Mouse (Mus musculus) CH12.LX (cell line): ENCODE results near the gene Usp6nl. TPM values are rescaled to one million over a fixed set of nuclear protein-coding genes. Genes with fewer than 3 reads are reported as not detected.

ENCODE experiments used
- DNase-seq: peaks from one replicate; pipeline ENCODE4 v3.0.0-alpha.2; 2013; ENCODE audit errors: extremely low read depth
- H3K27ac ChIP-seq: 2 replicates; pipeline ENCODE4 v1.5.1; 2012; ENCODE audit warnings: low read depth, mild to moderate bottlenecking, control low read depth, moderate library complexity; ENCODE audit not compliant: insufficient read depth
- H3K27me3 ChIP-seq: replicated peaks from 2 replicates; pipeline ENCODE3; 2012; ENCODE audit warnings: inconsistent platforms
- H3K36me3 ChIP-seq, 2 experiments: replicated peaks in 1 of 2; 2 replicates each; pipeline versions ENCODE3 to v1.6.1; 2012; ENCODE audit warnings: inconsistent platforms in 1 of 2, low read length in 1 of 2, mild to moderate bottlenecking in 1 of 2, mixed read lengths in 1 of 2, moderate library complexity in 1 of 2; ENCODE audit not compliant: control insufficient read depth in 1 of 2, insufficient read depth in 1 of 2
- H3K4me1 ChIP-seq, 2 experiments: 2 replicates each; pipeline ENCODE4 v1.6.1; 2012; ENCODE audit warnings: inconsistent platforms in 1 of 2, moderate library complexity in 1 of 2; ENCODE audit not compliant: insufficient read depth in 2 of 2, control insufficient read depth in 1 of 2
- H3K4me2 ChIP-seq: 2 replicates; pipeline ENCODE4 v1.6.1; 2012; ENCODE audit warnings: low read depth, mild to moderate bottlenecking, control low read depth; ENCODE audit not compliant: poor library complexity, insufficient read depth, severe bottlenecking
- H3K4me3 ChIP-seq, 3 experiments: fragments of 150-350 bp in 1 of 3; sonication (generic) in 1 of 3; replicated peaks in 1 of 3; 2 replicates each; pipeline versions ENCODE3 to v1.5.1; 2011 to 2012; ENCODE audit warnings: low read depth in 2 of 3, low read length in 2 of 3, mild to moderate bottlenecking in 2 of 3, moderate library complexity in 2 of 3, control low read depth in 1 of 3, improper control_type of control experiment in 1 of 3, inconsistent platforms in 1 of 3, mixed read lengths in 1 of 3; ENCODE audit not compliant: poor library complexity in 1 of 3
- H3K79me2 ChIP-seq: replicated peaks from 2 replicates; pipeline ENCODE4 v1.6.1; 2012; ENCODE audit warnings: mild to moderate bottlenecking, moderate library complexity; ENCODE audit not compliant: control insufficient read depth, poor library complexity, insufficient read depth, severe bottlenecking; ENCODE audit errors: extremely low read depth
- H3K9ac ChIP-seq: 2 replicates; pipeline ENCODE4 v1.6.1; 2012; ENCODE audit warnings: low read depth, mild to moderate bottlenecking, control low read depth, moderate library complexity; ENCODE audit not compliant: insufficient read depth
- H3K9me3 ChIP-seq: replicated peaks from 2 replicates; pipeline ENCODE3; 2012; ENCODE audit warnings: low read length, inconsistent platforms, mixed read lengths
- CTCF ChIP-seq, 2 experiments: IDR thresholded peaks in 1 of 2; conservative IDR thresholded peaks in 1 of 2; 2 replicates each; pipeline ENCODE4 v1.5.1; 2011 to 2012; ENCODE audit warnings: low read depth in 2 of 2, low read length in 2 of 2, improper control_type of control experiment in 1 of 2, inconsistent platforms in 1 of 2, mild to moderate bottlenecking in 1 of 2, moderate library complexity in 1 of 2
- ELF1 ChIP-seq: IDR thresholded peaks from 2 replicates; pipeline ENCODE4 v1.6.1; 2014; ENCODE audit warnings: low read depth, mild to moderate bottlenecking, inconsistent platforms, low read length, improper control_type of control experiment
- EP300 ChIP-seq: IDR thresholded peaks from 2 replicates; pipeline ENCODE4 v1.6.1; 2011; ENCODE audit warnings: low read length, improper control_type of control experiment
- ETS1 ChIP-seq: conservative IDR thresholded peaks from 2 replicates; pipeline ENCODE4 v1.6.1; 2012; ENCODE audit warnings: low read depth, mild to moderate bottlenecking, inconsistent platforms, low read length, improper control_type of control experiment, moderate library complexity
- GABPA ChIP-seq: IDR thresholded peaks from 2 replicates; pipeline ENCODE4 v1.6.1; 2012; ENCODE audit warnings: low read depth, low read length, improper control_type of control experiment, inconsistent platforms; ENCODE audit not compliant: insufficient replicate concordance
- HCFC1 ChIP-seq: IDR thresholded peaks from 2 replicates; pipeline ENCODE4 v1.6.1; 2012; ENCODE audit warnings: low read depth, mild to moderate bottlenecking, inconsistent platforms, low read length, improper control_type of control experiment
- IRF4 ChIP-seq: IDR thresholded peaks from 2 replicates; pipeline ENCODE4 v1.6.1; 2014; ENCODE audit warnings: low read depth, mild to moderate bottlenecking, inconsistent platforms, low read length, improper control_type of control experiment
- MAX ChIP-seq: IDR thresholded peaks from 2 replicates; pipeline ENCODE4 v1.6.1; 2011; ENCODE audit warnings: low read length, improper control_type of control experiment
- PAX5 ChIP-seq: IDR thresholded peaks from 2 replicates; pipeline ENCODE4 v1.6.1; 2012; ENCODE audit warnings: low read length, inconsistent platforms, mixed read lengths
- POLR2AphosphoS2 ChIP-seq: IDR thresholded peaks from 2 replicates; pipeline ENCODE4 v1.6.1; 2011; ENCODE audit warnings: low read depth, low read length, improper control_type of control experiment
- RAD21 ChIP-seq: IDR thresholded peaks from 2 replicates; pipeline ENCODE4 v1.6.1; 2011; ENCODE audit warnings: low read depth, mild to moderate bottlenecking, low read length, improper control_type of control experiment, moderate library complexity
- SIN3A ChIP-seq: IDR thresholded peaks from 2 replicates; pipeline ENCODE4 v1.6.1; 2012; ENCODE audit warnings: low read length, improper control_type of control experiment, inconsistent platforms
- USF1 ChIP-seq: IDR thresholded peaks from 2 replicates; pipeline ENCODE4 v1.6.1; 2014; ENCODE audit warnings: low read depth, mild to moderate bottlenecking, inconsistent platforms, low read length, improper control_type of control experiment
- ZC3H11A ChIP-seq: IDR thresholded peaks from 2 replicates; pipeline ENCODE4 v1.6.1; 2012; ENCODE audit warnings: low read depth, mild to moderate bottlenecking, inconsistent platforms, low read length, improper control_type of control experiment
- ZMIZ1 ChIP-seq: IDR thresholded peaks from 2 replicates; pipeline ENCODE4 v1.6.1; 2012; ENCODE audit warnings: low read depth, mild to moderate bottlenecking, inconsistent platforms, low read length, improper control_type of control experiment
- ZNF384 ChIP-seq: IDR thresholded peaks from 2 replicates; pipeline ENCODE4 v1.6.1; 2012; ENCODE audit warnings: low read depth, low read length, improper control_type of control experiment, inconsistent platforms
- dilution Hi-C: fragments of 300-500 bp; cut with MboI; formaldehyde crosslinking; loops from 2 replicates; pipeline ENCODE4 v1.14.3; 2020; ENCODE audit warnings: low sequenced_read_pairs; ENCODE audit not compliant: extremely low pct_unique_long_range_greater_than_20kb, extremely low pct_ligation_motif_present
- in situ Hi-C: fragments of 300-500 bp; cut with MboI; formaldehyde crosslinking; loops from 3 replicates; pipeline ENCODE4 v1.14.3; 2019; ENCODE audit warnings: low sequenced_read_pairs, low pct_ligation_motif_present, low pct_unique_long_range_greater_than_20kb, mixed read lengths
- polyA plus RNA-seq: library from polyadenylated mRNA; unstranded; fragments of >175 nt; gene quantifications from 2 replicates; pipeline ENCODE4 v1.2.1, GENCODE M21; 2012; ENCODE audit warnings: low read depth; ENCODE audit not compliant: insufficient read length
- total RNA-seq, 2 experiments: library from RNA; depleted of rRNA; stranded (reverse); fragments of 300-350 nt in 1 of 2; fragments of >200 nt in 1 of 2; gene quantifications; 2 replicates each; pipeline ENCODE4 v1.2.3; 2012 to 2014

Gene Usp6nl
- total and polyA plus RNA-seq, 3 experiments: 4.1 to 12.1 (median 4.6) TPM

GRCm38 (mm10) chr2:6463772-6464661 lies 141.6 kb downstream of the Usp6nl start:
- Histone ChIP-seq H3K4me1 (peaks cover 0 to 23% of the 10 kb centered on the region in 2 experiments; a peak in 2 of 4 replicates), H3K36me3 (no peaks in the 10 kb centered on the region), H3K27me3 (no peaks in the 10 kb centered on the region), H3K79me2 (no peaks in the 10 kb centered on the region), H3K9me3 (peaks cover 14% of the 10 kb centered on the region), H3K27ac (no peak overlapping the region), H3K4me2 (no peak overlapping the region), H3K9ac (no peak overlapping the region), H3K4me3 (no peak overlapping the region)
- in situ Hi-C loops (no loop called here), dilution Hi-C loops (no loop called here)
- no peak for DNase-seq
- TF ChIP-seq IRF4 (peak; percentile 16; the same call in 1 of the 2 replicates), POLR2AphosphoS2 (no peak), EP300 (peak; percentile 45; the same call in 1 of the 2 replicates), HCFC1 (no peak), ZC3H11A (no peak), ZNF384 (peak; percentile 67), PAX5 (no peak), ETS1 (peak; percentile 63), ZMIZ1 (no peak), GABPA (no peak), USF1 (no peak), SIN3A (0 out of 2 replicates have a peak, but pooled peaks have one; percentile 25), ELF1 (no peak), MAX (no peak)

- no peaks in the 10 kb centered on the region for H3K27me3 ChIP-seq
- dilution Hi-C loops: no loop called here
- TF ChIP-seq RAD21: no peak
- no peak for TF ChIP-seq ZNF384
- TF ChIP-seq CTCF (conservative IDR thresholded peaks at IDR 0.05 in 1 of 2, IDR thresholded peaks at IDR 0.05 in 1 of 2; ENCODE audit: low read depth in 2 of 2, low read length in 2 of 2): no peak
- no peak for TF ChIP-seq ETS1
- H3K27ac ChIP-seq: no peak overlapping the region
- no peak overlapping the region for H3K4me3 ChIP-seq
- H3K4me1 ChIP-seq: peaks cover 0 to 15% of the 10 kb centered on the region in 2 experiments; a peak in 2 of 4 replicates
- peaks cover 14% of the 10 kb centered on the region for H3K9me3 ChIP-seq
- H3K36me3 ChIP-seq: no peaks in the 10 kb centered on the region
- no peak overlapping the region for H3K9ac ChIP-seq
- H3K79me2 ChIP-seq: no peaks in the 10 kb centered on the region
- H3K4me2 ChIP-seq: no peak overlapping the region
- in situ Hi-C loops: no loop called here
- DNase-seq: no peak
Measured at GRCm38 (mm10) chr2:6466396-6466795, 143.9 kb downstream of the Usp6nl start.
